Mouse (Mus musculus): ENCODE measurements around the gene Wnt1. TPM values are rescaled to one million over a fixed set of nuclear protein-coding genes. Genes with fewer than 3 reads are reported as not detected.
"Not testable (repeated sequence)": the region's sequence is repeated elsewhere in the genome, so short reads cannot be mapped to it uniquely, and the experiment has no call there.

Wnt1 gene
- polyA plus RNA-seq, 1 experiment: not detected

GRCm38 (mm10) chr15:98807895-98808650 lies 18.4 kb downstream of the Wnt1 start:
- TF ChIP-seq POLR2A (IDR thresholded peaks at IDR 0.05; ENCODE audit: borderline replicate concordance, extremely low read depth, low read depth, low read length): no peak
- TF ChIP-seq CTCF (IDR thresholded peaks at IDR 0.05; ENCODE audit: insufficient read depth, low read length): no peak
- H3K4me1 ChIP-seq (ENCODE audit: control insufficient read depth, insufficient read depth, low read length): peaks cover 5% of the 10 kb centered on the region
- 2% methylated on average over 33 of the region's 34 CpGs for WGBS
- no peak overlapping the region for H3K4me3 ChIP-seq (replicated peaks; ENCODE audit: extremely low read depth, low read depth, low read length)
- DNase-seq: no peak

DNA sequence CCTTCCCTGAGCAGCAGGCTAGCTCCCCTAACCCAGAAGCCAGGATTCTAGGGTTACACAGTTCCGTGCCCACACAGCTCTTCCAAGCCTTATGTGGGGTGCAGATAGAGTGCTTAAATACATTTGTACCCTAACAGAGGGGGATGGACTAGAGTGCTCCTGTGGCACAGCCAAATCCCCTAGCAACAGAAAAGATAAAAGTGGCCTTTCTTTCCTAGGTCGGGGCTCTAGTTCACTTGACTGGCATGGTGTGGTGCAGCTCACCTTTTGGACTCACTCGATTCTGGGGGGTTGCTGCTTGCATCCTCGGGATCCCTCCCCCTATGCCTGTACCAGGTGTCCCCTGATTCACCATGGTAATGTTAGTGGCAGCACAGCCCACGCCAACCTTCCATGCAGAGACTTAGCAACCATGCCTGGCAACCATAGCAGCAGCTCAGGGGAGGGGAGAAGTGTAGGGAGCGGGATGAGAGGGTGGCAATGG lies 19.0 kb downstream of the Wnt1 start:
- no peak for TF ChIP-seq CTCF (IDR thresholded peaks at IDR 0.05; ENCODE audit: insufficient read depth, low read length)
- TF ChIP-seq POLR2A (IDR thresholded peaks at IDR 0.05; ENCODE audit: borderline replicate concordance, extremely low read depth, low read depth, low read length): no peak
- DNase-seq: no peak
- WGBS: 23% methylated on average over 6 of the region's 6 CpGs
- Histone ChIP-seq H3K4me1 (ENCODE audit: control insufficient read depth, insufficient read depth, low read length) (peaks cover 5% of the 10 kb centered on the region), H3K4me3 (replicated peaks; ENCODE audit: extremely low read depth, low read depth, low read length) (no peak overlapping the region)

DNA sequence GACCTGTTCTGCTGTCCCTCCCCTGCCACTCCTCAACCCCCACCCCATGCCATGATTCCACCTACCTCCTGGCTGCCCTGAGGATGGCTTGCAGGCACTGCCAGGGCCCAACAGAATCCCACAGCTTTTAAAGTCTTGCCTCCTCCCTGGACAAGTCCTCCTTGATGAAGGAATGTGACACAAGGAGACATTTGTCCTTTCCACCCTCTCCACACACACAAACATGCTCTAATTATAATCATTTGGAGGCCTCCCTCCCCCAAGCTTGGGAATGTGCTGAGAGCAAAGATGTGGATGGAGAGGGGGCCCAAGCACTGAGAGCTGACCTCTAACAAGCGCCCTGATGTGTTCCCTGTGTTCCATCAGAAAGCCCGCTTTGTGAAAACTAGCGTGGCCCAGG lies 19.7 kb downstream of the Wnt1 start, which contains the start of gene Ddn:
Ddn (minus strand) TSS at position 101 of the 400 bp plus-strand sequence.
- WGBS: 84% methylated on average over 3 of the region's 3 CpGs
- Histone ChIP-seq H3K4me1 (ENCODE audit: control insufficient read depth, insufficient read depth, low read length) (peaks cover 5% of the 10 kb centered on the region), H3K4me3 (replicated peaks; ENCODE audit: extremely low read depth, low read depth, low read length) (no peak within 1 kb of the TSS)
- TF ChIP-seq CTCF (IDR thresholded peaks at IDR 0.05; ENCODE audit: insufficient read depth, low read length): no peak
- no peak for TF ChIP-seq POLR2A (IDR thresholded peaks at IDR 0.05; ENCODE audit: borderline replicate concordance, extremely low read depth, low read depth, low read length)
- no peak for DNase-seq

DNA sequence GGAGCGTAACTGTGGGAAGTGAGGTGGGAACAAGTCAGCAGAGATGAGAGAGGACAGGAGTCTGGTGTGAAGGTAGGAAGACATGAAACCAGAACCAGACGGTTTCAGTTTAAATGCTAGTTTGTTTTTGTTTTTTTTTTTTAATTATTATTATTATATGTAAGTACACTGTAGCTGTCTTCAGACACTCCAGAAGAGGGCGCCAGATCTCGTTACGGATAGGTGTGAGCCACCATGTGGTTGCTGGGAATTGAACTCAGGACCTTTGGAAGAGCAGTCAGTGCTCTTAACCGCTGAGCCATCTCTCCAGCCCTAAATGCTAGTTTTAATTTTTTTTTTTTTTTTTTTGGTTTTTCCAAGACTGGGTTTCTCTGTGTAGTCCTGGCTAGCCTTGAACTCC lies 20.6 kb downstream of the Wnt1 start:
- not testable (repeated sequence) for H3K4me1 ChIP-seq (ENCODE audit: control insufficient read depth, insufficient read depth, low read length); DNase-seq; H3K4me3 ChIP-seq (replicated peaks; ENCODE audit: extremely low read depth, low read depth, low read length)
- WGBS: 76% methylated on average over 6 of the region's 6 CpGs

GRCm38 (mm10) chr15:98812741-98813424 lies 23.2 kb downstream of the Wnt1 start:
- no peak for TF ChIP-seq POLR2A (IDR thresholded peaks at IDR 0.05; ENCODE audit: borderline replicate concordance, extremely low read depth, low read depth, low read length)
- no peak for TF ChIP-seq CTCF (IDR thresholded peaks at IDR 0.05; ENCODE audit: insufficient read depth, low read length)
- DNase-seq: no peak
- Histone ChIP-seq H3K4me3 (replicated peaks; ENCODE audit: extremely low read depth, low read depth, low read length) (no peak overlapping the region), H3K4me1 (ENCODE audit: control insufficient read depth, insufficient read depth, low read length) (no peaks in the 10 kb centered on the region)
- 89% methylated on average over 20 of the region's 20 CpGs for WGBS

GRCm38 (mm10) chr15:98818171-98818570 lies 28.5 kb downstream of the Wnt1 start:
- 93% methylated on average over 7 of the region's 7 CpGs for WGBS
- no peak for TF ChIP-seq POLR2A (IDR thresholded peaks at IDR 0.05; ENCODE audit: borderline replicate concordance, extremely low read depth, low read depth, low read length)
- TF ChIP-seq CTCF (IDR thresholded peaks at IDR 0.05; ENCODE audit: insufficient read depth, low read length): no peak

DNA sequence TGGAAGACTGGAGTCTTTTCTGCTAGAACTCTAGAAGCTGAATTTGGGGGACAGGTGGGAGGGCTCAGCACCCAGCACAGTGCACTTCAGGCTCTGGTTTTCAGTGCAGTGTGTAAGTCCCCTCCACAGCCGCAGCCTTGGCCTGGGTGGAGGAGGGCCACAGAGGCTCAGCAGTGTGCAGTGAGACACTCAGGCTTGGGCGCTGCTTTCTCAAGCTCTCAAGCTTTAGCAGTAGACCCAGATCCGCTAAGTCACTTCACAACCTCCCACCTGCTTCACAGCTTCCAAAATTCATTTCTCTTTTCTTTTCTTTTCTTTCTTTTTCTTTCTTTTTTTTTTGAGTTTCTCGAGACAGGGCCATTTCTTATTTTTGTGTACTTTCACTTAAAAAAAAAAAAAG lies 31.3 kb downstream of the Wnt1 start:
- WGBS: 87% methylated on average over 4 of the region's 4 CpGs
- no peak for DNase-seq

More at GRCm38 (mm10) chr15:98818171-98818570, 28.5 kb downstream of the Wnt1 start:
- Histone ChIP-seq H3K4me1 (ENCODE audit: control insufficient read depth, insufficient read depth, low read length) (no peaks in the 10 kb centered on the region), H3K4me3 (replicated peaks; ENCODE audit: extremely low read depth, low read depth, low read length) (no peak overlapping the region)
- no peak for DNase-seq

DNA sequence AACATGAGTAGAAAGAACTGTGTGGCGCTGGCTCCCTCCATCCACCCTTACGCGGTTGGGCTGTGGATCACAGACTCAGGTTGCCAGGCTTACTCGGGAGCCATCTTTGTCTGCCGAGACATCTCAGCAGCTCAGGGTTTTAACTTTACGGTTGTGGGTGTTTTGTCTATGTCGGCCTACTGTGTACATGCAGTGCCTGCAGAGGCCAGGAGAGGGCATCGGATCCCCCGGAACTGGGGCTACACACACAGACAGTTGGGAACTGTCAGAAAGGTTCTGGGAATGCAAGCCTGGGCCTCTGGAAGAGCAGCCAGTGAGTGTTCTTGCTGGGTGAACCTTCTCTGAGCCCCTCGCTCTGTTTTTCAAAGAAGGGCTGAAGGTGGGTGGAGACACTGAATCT lies 31.7 kb downstream of the Wnt1 start:
- WGBS: 58% methylated on average over 10 of the region's 10 CpGs
- no peak for TF ChIP-seq POLR2A (IDR thresholded peaks at IDR 0.05; ENCODE audit: borderline replicate concordance, extremely low read depth, low read depth, low read length)
- peak; percentile 46 for TF ChIP-seq CTCF (IDR thresholded peaks at IDR 0.05; ENCODE audit: insufficient read depth, low read length)
- no peak for DNase-seq

More for the DNA sequence above, 31.3 kb downstream of the Wnt1 start:
- TF ChIP-seq CTCF (IDR thresholded peaks at IDR 0.05; ENCODE audit: insufficient read depth, low read length): no peak
- TF ChIP-seq POLR2A (IDR thresholded peaks at IDR 0.05; ENCODE audit: borderline replicate concordance, extremely low read depth, low read depth, low read length): no peak
- no peak overlapping the region for H3K4me3 ChIP-seq (replicated peaks; ENCODE audit: extremely low read depth, low read depth, low read length)
- H3K4me1 ChIP-seq (ENCODE audit: control insufficient read depth, insufficient read depth, low read length): no peaks in the 10 kb centered on the region

GRCm38 (mm10) chr15:98822147-98822546 lies 32.5 kb downstream of the Wnt1 start:
- no peak for TF ChIP-seq CTCF (IDR thresholded peaks at IDR 0.05; ENCODE audit: insufficient read depth, low read length)
- TF ChIP-seq POLR2A (IDR thresholded peaks at IDR 0.05; ENCODE audit: borderline replicate concordance, extremely low read depth, low read depth, low read length): no peak
- H3K4me3 ChIP-seq (replicated peaks; ENCODE audit: extremely low read depth, low read depth, low read length): no peak overlapping the region
- 97% methylated on average over 5 of the region's 5 CpGs for WGBS

More for the DNA sequence above, 31.7 kb downstream of the Wnt1 start:
- no peak overlapping the region for H3K4me3 ChIP-seq (replicated peaks; ENCODE audit: extremely low read depth, low read depth, low read length)
- H3K4me1 ChIP-seq (ENCODE audit: control insufficient read depth, insufficient read depth, low read length): no peaks in the 10 kb centered on the region

More at GRCm38 (mm10) chr15:98822147-98822546, 32.5 kb downstream of the Wnt1 start:
- DNase-seq: no peak
- H3K4me1 ChIP-seq (ENCODE audit: control insufficient read depth, insufficient read depth, low read length): 0 out of 2 replicates have a peak, but pooled peaks cover under 1% of the 10 kb centered on the region

All from lung, adult 2 months (tissue).